Mouse (Mus musculus) Patski (cell line): Measurements from ENCODE around the gene Ppme1. TPM values are rescaled to one million over a fixed set of nuclear protein-coding genes. Genes with fewer than 3 reads are reported as not detected.

Experiments
- ATAC-seq: fragments of 100-300 bp; one replicate; pipeline ENCODE4 v1.8.0; 2021
- CTCF ChIA-PET: fragments of 350-600 bp; sonication (Branson Sonifier 250); formaldehyde crosslinking; loops from one replicate; lab custom pipeline; 2022; ENCODE audit warnings: inconsistent platforms; lab: Charles Lee
- POLR2A ChIA-PET: fragments of 350-600 bp; sonication (Branson Sonifier 250); formaldehyde crosslinking; loops from one replicate; lab custom pipeline; 2022; ENCODE audit warnings: antibody characterized with exemption, inconsistent platforms; lab: Charles Lee
- DNase-seq: peaks from one replicate; pipeline ENCODE4 v3.0.0-alpha.2; 2011; ENCODE audit warnings: low read depth, low spot score
- H3K27me3 ChIP-seq: fragments of 371-371 bp; one replicate; pipeline ENCODE4 v1.5.1; 2021
- CTCF ChIP-seq: fragments of 100-300 bp; IDR thresholded peaks from one replicate; pipeline ENCODE4 v1.5.1; 2021
- in situ Hi-C: fragments of 300-500 bp; cut with MboI; formaldehyde crosslinking; loops from 3 replicates; pipeline ENCODE4 v1.11.1; 2018; ENCODE audit warnings: low pct_unique_long_range_greater_than_20kb, mixed read lengths
- polyA plus RNA-seq: library from polyadenylated mRNA; unstranded; gene quantifications from one replicate; pipeline ENCODE4 v1.2.3, GENCODE M21; 2021

The Ppme1 gene
- polyA plus RNA-seq, 1 experiment from 2014 or later: 60.3 TPM

DNA sequence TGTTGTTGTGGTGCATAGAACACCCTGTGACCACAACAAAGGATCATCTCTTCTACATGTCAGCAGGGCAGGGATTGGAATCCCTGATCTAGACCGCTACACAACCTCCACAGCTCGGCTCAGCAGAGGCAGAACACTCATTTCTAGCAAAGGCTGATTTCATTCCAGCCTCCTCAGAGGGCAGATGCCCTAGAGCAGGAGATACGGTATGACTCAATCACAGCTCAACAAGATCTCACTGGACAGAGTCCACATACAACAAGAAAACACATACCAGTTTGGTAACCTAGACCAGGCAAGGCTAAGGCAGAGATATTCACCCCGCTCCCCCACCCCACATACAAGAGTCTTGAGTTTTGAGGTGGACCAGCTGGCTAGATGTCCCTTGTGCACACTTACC lies 43.5 kb downstream of the Ppme1 start:
- ChIA-PET CTCF (interaction anchor here (0.8 to 1.8 kb wide), 3 partner anchors 21 to 52 kb away, joined by 3 to 5 read pairs (median 3); no protein-coding TSS in a partner anchor), POLR2A (interaction anchor here (0.7 to 1.2 kb wide), 2 partner anchors 16 to 17 kb away, joined by 3 to 4 read pairs; no protein-coding TSS in a partner anchor)
- in situ Hi-C loops: no loop called here
- DNase-seq: no peak
- TF ChIP-seq CTCF: no peak
- H3K27me3 ChIP-seq: no peaks in the 10 kb centered on the region
- no peak for ATAC-seq

DNA sequence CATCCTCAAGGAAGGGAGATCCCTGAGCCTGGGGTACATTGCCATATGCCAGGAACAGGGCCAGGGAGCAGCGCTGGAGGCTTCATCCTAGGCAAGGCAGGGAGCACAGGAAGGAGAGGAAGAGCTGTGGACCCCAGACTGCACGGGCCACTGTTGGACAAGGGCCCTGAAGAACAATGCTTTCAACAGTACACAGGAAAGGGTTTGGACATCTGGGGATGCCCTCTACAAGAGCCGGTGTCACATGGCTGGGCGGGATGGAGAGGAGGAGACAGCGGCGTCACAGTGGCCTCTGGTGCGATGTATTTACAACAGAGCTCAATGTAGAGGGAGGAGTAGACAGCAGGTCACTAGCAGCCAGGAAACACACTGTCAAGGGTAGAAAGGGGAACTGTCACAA lies 44.6 kb downstream of the Ppme1 start:
- no peak for TF ChIP-seq CTCF
- in situ Hi-C loops: no loop called here
- DNase-seq (no peak), ATAC-seq (no peak)
- POLR2A ChIA-PET: interaction anchor here (1.2 kb wide), 1 partner anchor 16 kb away, joined by 3 read pairs; no protein-coding TSS in a partner anchor
- CTCF ChIA-PET: interaction anchor here (1.8 kb wide), 1 partner anchor 30 kb away, joined by 5 read pairs; no protein-coding TSS in a partner anchor
- H3K27me3 ChIP-seq: no peaks in the 10 kb centered on the region

DNA sequence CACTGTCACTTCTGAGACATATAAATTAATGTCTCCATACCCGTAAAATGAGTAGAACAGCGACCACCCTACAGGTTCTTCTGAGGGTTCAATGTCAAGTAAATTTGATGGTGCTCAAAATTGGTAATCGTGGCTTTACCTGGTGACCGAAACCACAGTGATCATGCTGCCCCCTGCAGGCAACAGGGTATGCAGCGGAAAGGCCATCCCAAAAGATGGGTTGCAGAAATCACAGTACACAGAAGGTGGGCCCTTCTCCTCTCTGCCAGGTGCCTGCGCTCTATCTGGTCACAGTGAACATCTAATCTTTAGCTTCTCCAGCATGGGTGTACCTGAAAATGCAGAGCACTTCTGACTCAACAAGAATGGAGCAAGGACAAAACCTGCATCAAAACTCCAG lies 46.6 kb downstream of the Ppme1 start:
- ChIA-PET CTCF (interaction anchor here (1.0 kb wide), 2 partner anchors 38 to 49 kb away, joined by 3 to 6 read pairs; no protein-coding TSS in a partner anchor), POLR2A (no interaction called here)
- in situ Hi-C loops: no loop called here
- ATAC-seq (no peak), DNase-seq (no peak)
- peak; percentile 59 for TF ChIP-seq CTCF
- H3K27me3 ChIP-seq: no peaks in the 10 kb centered on the region

DNA sequence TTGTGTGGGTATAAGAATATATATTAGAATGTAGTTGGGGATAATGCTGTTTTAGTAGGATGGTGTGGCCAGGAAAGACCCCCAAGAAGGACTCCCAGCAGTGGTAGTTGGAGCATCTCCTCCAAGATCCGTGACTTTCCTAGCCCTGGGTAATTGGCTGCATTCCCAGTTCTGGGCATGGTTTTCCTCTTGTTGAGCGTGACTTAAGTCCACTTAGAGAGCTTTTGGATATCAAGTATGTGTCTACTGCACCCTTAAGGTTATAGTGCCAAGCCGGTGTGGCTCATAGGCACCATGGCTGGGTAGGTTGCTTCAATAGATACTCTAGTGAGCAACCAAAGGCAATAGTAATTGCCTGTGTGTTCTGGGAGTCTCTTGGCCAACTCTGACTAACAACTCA lies 48.4 kb downstream of the Ppme1 start:
- CTCF ChIA-PET: interaction anchor here (0.6 kb wide), 1 partner anchor 31 kb away, joined by 3 read pairs; no protein-coding TSS in a partner anchor
- in situ Hi-C loops: no loop called here
- no peak for TF ChIP-seq CTCF
- ATAC-seq: no peak
- POLR2A ChIA-PET: no interaction called here
- H3K27me3 ChIP-seq: no peaks in the 10 kb centered on the region
- DNase-seq: no peak

DNA sequence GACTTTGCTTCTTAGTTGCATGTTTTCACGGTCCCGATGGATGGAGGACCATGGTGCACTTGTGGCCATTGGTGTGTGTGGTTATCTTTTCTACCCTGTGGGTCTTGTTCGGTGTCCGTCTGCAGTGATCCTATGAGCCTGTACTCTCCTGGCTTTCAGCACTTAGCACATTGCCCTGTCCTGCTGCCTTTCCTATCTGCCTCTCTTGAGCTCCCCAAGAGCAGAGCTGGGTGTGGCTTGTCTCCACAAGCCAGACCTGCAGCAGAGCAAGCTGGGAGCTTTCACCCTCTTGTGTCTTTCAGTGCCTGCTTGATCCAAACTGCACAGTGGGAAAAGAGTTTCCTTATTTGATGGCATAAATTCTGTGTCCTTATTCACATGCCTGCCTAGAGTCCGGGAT lies 54.6 kb downstream of the Ppme1 start:
- CTCF ChIA-PET: no interaction called here
- ATAC-seq (no peak), DNase-seq (no peak)
- TF ChIP-seq CTCF: no peak
- in situ Hi-C loops: loop anchor here (5.0 kb wide), 1 partner anchor 35 kb away; no protein-coding TSS in a partner anchor
- POLR2A ChIA-PET: interaction anchor here (1.6 kb wide), 1 partner anchor 38 kb away, joined by 4 read pairs; no protein-coding TSS in a partner anchor
- H3K27me3 ChIP-seq: no peaks in the 10 kb centered on the region

DNA sequence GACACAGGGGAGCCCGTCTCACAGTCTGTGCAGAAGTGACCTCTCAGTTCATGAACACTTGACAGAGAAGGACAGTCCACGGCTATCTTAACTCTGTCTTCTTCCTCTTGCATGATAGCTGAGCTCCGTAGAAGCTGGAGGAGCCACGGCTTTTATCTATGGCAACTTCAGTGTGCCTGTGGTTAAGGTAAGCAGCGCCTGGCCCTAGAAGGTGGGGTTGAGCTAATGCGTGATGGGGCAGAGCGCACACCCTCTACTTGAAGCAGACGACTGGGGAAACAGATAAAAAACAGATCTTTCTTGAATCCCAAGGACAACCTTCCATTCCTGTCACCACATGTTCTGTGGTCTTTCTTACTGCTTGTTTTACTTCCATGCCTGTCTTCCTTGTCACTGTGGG lies 55.2 kb downstream of the Ppme1 start:
- in situ Hi-C loops: loop anchor here (5.0 kb wide), 1 partner anchor 35 kb away; no protein-coding TSS in a partner anchor
- no peaks in the 10 kb centered on the region for H3K27me3 ChIP-seq
- no peak for TF ChIP-seq CTCF
- no peak for DNase-seq
- ChIA-PET CTCF (no interaction called here), POLR2A (no interaction called here)
- ATAC-seq: no peak

DNA sequence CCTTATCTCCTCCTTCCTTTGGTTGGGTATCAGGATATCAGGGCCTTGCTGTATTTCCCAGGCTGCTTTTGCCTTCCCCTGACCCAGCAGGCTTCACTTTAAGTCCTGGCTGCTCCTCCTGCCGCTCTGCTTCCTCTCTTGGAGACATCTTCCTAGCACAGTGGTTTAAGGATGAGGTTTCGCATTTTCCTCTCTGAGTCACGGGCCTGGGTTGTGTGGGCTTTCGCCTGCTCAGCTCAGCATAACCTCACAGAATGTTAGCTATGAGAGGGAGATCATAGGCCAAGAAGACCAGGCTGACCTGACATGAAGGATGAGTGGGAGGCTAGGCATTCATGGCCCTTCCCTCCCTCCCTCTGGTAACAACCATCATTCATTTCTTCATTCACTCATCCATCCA lies 59.4 kb downstream of the Ppme1 start:
- ATAC-seq (no peak), DNase-seq (no peak)
- POLR2A ChIA-PET: no interaction called here
- in situ Hi-C loops: no loop called here
- CTCF ChIA-PET: no interaction called here
- no peak for TF ChIP-seq CTCF
- H3K27me3 ChIP-seq: no peaks in the 10 kb centered on the region

DNA sequence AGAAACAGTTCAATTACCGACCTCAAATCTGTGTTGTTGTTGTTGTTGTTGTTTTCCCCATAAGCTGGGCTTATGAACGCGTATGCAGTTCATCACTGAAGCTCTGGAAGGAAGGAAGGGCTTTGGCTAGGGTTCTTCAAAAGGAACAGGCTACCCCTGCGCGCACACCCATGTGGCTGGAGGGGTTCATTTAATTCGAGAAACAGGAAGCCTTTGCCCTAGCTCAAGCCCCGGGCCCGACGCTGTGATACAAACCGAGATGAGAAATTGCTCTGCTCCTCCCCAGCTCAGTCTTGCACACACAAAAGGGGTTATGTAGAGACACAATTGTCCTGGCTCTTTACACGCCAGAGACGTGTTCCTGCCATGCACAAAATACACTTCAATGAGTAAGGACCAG lies 61.8 kb downstream of the Ppme1 start:
- in situ Hi-C loops: no loop called here
- TF ChIP-seq CTCF: no peak
- DNase-seq (no peak), ATAC-seq (no peak)
- ChIA-PET CTCF (no interaction called here), POLR2A (no interaction called here)
- no peaks in the 10 kb centered on the region for H3K27me3 ChIP-seq

DNA sequence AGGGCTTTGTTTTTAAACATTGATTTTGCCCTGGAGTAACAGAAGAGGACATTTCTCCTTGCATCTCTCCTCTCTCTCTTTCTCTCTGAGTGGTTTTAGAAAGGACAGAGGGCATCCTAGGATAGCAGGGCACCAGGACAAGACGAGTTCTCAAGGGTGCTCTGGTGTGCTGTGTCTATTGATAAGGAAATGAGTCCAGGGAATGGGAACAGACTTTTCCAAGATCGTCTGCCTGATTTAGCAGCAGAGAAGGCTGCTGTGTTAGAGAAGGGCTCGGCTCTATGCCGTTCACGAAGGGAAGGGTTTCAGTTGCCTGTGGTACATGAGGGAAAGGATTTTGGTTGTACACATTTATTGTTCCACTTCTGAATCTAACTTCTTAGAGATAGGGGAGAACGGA lies 62.4 kb downstream of the Ppme1 start:
- no peaks in the 10 kb centered on the region for H3K27me3 ChIP-seq
- no peak for ATAC-seq
- TF ChIP-seq CTCF: no peak
- no peak for DNase-seq
- POLR2A ChIA-PET: no interaction called here
- CTCF ChIA-PET: no interaction called here
- in situ Hi-C loops: no loop called here

DNA sequence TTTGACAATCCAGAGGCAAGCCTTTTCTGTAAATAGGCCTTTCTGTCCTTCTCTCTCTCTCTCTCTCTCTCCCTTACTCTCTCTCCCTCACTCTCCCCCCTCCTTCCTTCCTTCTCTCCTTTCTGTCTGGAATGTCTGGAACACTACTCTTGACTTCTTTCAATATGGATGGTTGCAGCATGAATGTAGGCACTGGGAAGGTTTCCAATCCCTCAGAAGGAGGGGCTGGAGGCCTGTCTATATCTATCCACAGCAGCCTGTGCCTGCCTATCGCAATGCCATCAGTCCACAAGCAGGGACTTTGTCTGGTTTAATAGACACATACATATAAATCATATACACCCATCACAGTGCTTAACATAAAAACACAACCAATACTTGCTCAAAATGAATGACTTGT lies 62.9 kb downstream of the Ppme1 start:
- TF ChIP-seq CTCF: no peak
- POLR2A ChIA-PET: no interaction called here
- DNase-seq: no peak

DNA sequence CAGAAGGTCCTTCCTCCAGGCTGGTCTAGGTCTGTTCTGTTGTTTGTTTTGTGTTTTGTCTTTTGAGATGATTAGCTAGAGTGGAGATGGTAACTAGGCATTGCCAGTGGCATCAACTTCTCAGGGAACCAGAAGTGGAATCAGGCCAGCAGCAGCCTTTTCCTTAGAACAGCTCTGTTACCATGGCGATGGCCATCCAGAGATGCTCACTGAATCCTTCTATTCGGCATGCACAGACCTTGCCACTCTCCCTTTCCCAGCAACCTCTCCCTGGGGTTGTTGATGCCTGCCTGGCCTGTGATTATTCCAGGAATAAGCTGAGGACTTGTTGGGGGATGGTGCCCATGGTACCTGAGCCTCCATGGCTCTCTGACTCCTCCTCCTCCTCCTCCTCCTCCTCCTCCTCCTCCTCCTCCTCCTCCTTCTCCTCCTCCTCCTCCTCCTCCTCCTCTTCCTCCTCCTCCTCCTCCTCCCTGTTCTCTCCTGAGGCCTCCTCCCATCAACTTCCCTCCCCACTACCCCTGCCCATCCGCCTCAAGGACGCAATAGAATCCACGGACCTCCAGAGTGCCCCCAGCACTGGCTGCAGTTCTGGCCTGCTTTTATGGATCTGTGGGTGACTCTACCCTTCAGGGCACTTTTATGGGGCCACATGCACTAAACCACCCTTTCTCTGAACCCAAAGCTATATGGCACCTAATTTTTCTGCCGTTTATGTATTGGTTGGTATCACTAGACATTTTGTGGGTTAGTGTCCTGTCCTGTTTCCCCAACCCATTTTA lies 64.0 kb downstream of the Ppme1 start:
- ATAC-seq: no peak

More for the DNA sequence above, 62.9 kb downstream of the Ppme1 start:
- no peaks in the 10 kb centered on the region for H3K27me3 ChIP-seq
- no peak for ATAC-seq
- CTCF ChIA-PET: no interaction called here
- in situ Hi-C loops: no loop called here

More for the DNA sequence above, 64.0 kb downstream of the Ppme1 start:
- CTCF ChIA-PET: no interaction called here
- no peak for DNase-seq
- POLR2A ChIA-PET: no interaction called here
- H3K27me3 ChIP-seq: no peaks in the 10 kb centered on the region
- TF ChIP-seq CTCF: no peak
- in situ Hi-C loops: no loop called here
